Mouse (Mus musculus): ENCODE results near the gene Slc35b2. TPM values are rescaled to one million over a fixed set of nuclear protein-coding genes. Genes with fewer than 3 reads are reported as not detected.
A peak's percentile ranks its signal among the peaks of the same experiment; 100 is the strongest.

Slc35b2 gene
- polyA plus RNA-seq, 1 experiment = 83.1 TPM

DNA sequence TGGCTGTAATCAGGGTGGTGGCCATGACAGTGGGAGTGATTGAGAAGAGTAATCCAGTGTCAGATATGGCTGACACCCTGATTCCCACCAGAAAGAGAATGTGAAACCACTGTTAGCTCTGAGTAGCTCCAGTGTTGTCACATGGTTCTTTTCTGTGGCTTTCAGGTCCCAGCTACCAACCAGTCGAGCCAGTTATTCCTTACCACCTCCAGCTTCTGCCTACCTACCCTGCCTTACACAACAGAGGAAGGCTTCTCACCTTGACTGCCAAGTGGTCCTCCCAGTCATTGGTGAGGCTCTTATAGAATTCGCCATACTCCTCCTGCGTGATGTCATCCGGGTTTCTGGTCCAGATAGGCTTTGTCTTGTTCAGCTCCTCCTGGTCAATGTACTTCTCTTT, 6.3 kb downstream of the Slc35b2 start:
- peaks cover 39% of the 10 kb centered on the region for H3K4me1 ChIP-seq (ENCODE audit: control insufficient read depth, insufficient read depth, low read length)
- no peak overlapping the region for H3K27ac ChIP-seq (ENCODE audit: insufficient read depth, low read depth, low read length)
- TF ChIP-seq POLR2A (IDR thresholded peaks at IDR 0.05; ENCODE audit: borderline replicate concordance, low read depth, low read length) = no peak
- TF ChIP-seq CTCF (IDR thresholded peaks at IDR 0.05; ENCODE audit: low read depth, low read length) = no peak
- H3K4me3 ChIP-seq (ENCODE audit: insufficient read depth, low read length) = no peak overlapping the region

GRCm38 (mm10) chr17:45572103-45573086, 8.7 kb downstream of the Slc35b2 start:
- Histone ChIP-seq H3K27ac (ENCODE audit: insufficient read depth, low read depth, low read length) (peak overlapping the region; percentile 88), H3K4me1 (ENCODE audit: control insufficient read depth, insufficient read depth, low read length) (peaks cover 31% of the 10 kb centered on the region), H3K4me3 (ENCODE audit: insufficient read depth, low read length) (peak overlapping the region; percentile 92)
- no peak for TF ChIP-seq CTCF (IDR thresholded peaks at IDR 0.05; ENCODE audit: low read depth, low read length)
- no peak for TF ChIP-seq POLR2A (IDR thresholded peaks at IDR 0.05; ENCODE audit: borderline replicate concordance, low read depth, low read length)

- Histone ChIP-seq H3K4me3 (ENCODE audit: insufficient read depth, low read length) (peak within 1 kb of the TSS; percentile 92), H3K4me1 (ENCODE audit: control insufficient read depth, insufficient read depth, low read length) (peaks cover 31% of the 10 kb centered on the region), H3K27ac (ENCODE audit: insufficient read depth, low read depth, low read length) (peak within 1 kb of the TSS; percentile 97)
- TF ChIP-seq POLR2A (IDR thresholded peaks at IDR 0.05; ENCODE audit: borderline replicate concordance, low read depth, low read length) (peak; percentile 85; the same call in 1 of the 2 replicates), CTCF (IDR thresholded peaks at IDR 0.05; ENCODE audit: low read depth, low read length) (no peak)
Observed at GRCm38 (mm10) chr17:45573087-45573779, 9.6 kb downstream of the Slc35b2 start, which contains the start of gene Hsp90ab1. Gene Hsp90ab1, minus strand, starts transcription at chr17:45573271.

GRCm38 (mm10) chr17:45573780-45574123, 10.1 kb downstream of the Slc35b2 start:
- peak overlapping the region; percentile 97 for H3K27ac ChIP-seq (ENCODE audit: insufficient read depth, low read depth, low read length)
- H3K4me1 ChIP-seq (ENCODE audit: control insufficient read depth, insufficient read depth, low read length) = peaks cover 31% of the 10 kb centered on the region
- H3K4me3 ChIP-seq (ENCODE audit: insufficient read depth, low read length) = peak overlapping the region; percentile 92
- TF ChIP-seq POLR2A (IDR thresholded peaks at IDR 0.05; ENCODE audit: borderline replicate concordance, low read depth, low read length) (no peak), CTCF (IDR thresholded peaks at IDR 0.05; ENCODE audit: low read depth, low read length) (no peak)

GRCm38 (mm10) chr17:45574129-45574761, 10.6 kb downstream of the Slc35b2 start:
- Histone ChIP-seq H3K4me1 (ENCODE audit: control insufficient read depth, insufficient read depth, low read length) (peaks cover 30% of the 10 kb centered on the region), H3K4me3 (ENCODE audit: insufficient read depth, low read length) (peak overlapping the region; percentile 92), H3K27ac (ENCODE audit: insufficient read depth, low read depth, low read length) (peak overlapping the region; percentile 97)
- TF ChIP-seq POLR2A (IDR thresholded peaks at IDR 0.05; ENCODE audit: borderline replicate concordance, low read depth, low read length) = no peak
- no peak for TF ChIP-seq CTCF (IDR thresholded peaks at IDR 0.05; ENCODE audit: low read depth, low read length)

DNA sequence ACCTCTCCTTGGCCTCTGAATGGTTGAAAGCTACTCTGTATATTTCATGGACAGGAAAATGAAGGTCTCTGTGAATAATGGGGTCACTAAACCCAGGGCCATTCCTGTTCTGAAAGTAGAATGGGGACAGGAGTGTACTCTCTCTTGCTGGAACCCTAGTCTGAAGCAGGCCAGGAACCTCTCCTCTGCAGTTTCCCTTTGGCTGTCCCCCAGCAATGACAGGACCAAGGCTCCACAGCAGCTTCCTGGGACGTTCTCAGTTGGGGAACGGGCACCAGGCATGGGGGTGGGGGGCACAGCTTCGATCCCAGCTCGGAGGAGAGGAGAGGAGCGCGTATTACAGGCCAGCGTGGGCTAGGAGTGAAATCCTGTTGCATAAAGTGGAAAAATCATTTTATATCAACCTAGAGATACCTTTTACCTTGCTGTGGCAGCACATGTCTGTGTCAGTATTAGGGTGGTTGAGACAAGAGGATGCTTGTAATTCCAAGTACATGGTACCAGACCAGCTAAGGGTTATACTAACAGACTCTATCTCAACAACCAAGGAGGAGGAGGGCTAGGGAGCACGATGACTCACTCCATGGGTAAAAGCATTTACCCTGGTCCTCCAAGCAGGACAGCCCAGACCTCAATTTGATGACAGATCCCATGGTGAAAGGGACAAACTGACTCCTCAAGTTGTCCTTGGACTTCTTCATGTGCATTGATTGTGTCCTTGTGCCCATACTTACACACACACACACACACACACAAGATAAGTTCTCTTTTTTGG, 11.6 kb downstream of the Slc35b2 start:
- H3K4me1 ChIP-seq (ENCODE audit: control insufficient read depth, insufficient read depth, low read length) = peaks cover 20% of the 10 kb centered on the region
- H3K4me3 ChIP-seq (ENCODE audit: insufficient read depth, low read length) = no peak overlapping the region
- TF ChIP-seq POLR2A (IDR thresholded peaks at IDR 0.05; ENCODE audit: borderline replicate concordance, low read depth, low read length) (no peak), CTCF (IDR thresholded peaks at IDR 0.05; ENCODE audit: low read depth, low read length) (no peak)
- H3K27ac ChIP-seq (ENCODE audit: insufficient read depth, low read depth, low read length) = no peak overlapping the region

GRCm38 (mm10) chr17:45578242-45578641, 14.6 kb downstream of the Slc35b2 start:
- TF ChIP-seq CTCF (IDR thresholded peaks at IDR 0.05; ENCODE audit: low read depth, low read length) (no peak), POLR2A (IDR thresholded peaks at IDR 0.05; ENCODE audit: borderline replicate concordance, low read depth, low read length) (no peak)
- Histone ChIP-seq H3K4me3 (ENCODE audit: insufficient read depth, low read length) (no peak overlapping the region), H3K4me1 (ENCODE audit: control insufficient read depth, insufficient read depth, low read length) (peaks cover 12% of the 10 kb centered on the region), H3K27ac (ENCODE audit: insufficient read depth, low read depth, low read length) (no peak overlapping the region)

- peak; percentile 41; the same call in 1 of the 2 replicates for TF ChIP-seq CTCF (IDR thresholded peaks at IDR 0.05; ENCODE audit: low read depth, low read length)
- no peak for TF ChIP-seq POLR2A (IDR thresholded peaks at IDR 0.05; ENCODE audit: borderline replicate concordance, low read depth, low read length)
- Histone ChIP-seq H3K4me3 (ENCODE audit: insufficient read depth, low read length) (no peak overlapping the region), H3K4me1 (ENCODE audit: control insufficient read depth, insufficient read depth, low read length) (peaks cover 17% of the 10 kb centered on the region), H3K27ac (ENCODE audit: insufficient read depth, low read depth, low read length) (no peak overlapping the region)
Observed at GRCm38 (mm10) chr17:45578843-45579242, 15.2 kb downstream of the Slc35b2 start.

DNA sequence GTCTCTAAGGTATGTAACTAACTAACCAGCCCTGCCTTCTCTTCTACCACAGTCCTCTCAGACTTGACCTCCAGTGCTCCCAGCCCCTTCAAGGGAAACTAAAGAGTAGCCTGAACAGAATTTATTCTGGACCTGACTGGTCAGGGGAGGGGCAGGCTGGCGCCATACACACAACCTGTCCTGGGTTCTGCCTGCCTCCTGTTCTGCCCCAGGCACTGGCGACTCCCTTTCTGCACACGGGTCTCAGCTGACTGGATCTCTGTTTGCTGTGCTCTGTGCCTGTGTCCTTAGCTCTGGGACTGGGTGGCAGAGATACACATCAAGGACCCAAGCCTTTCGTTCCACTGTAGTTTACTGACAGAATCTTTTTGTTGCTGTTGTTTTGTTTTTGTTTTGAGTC, 15.9 kb downstream of the Slc35b2 start:
- H3K27ac ChIP-seq (ENCODE audit: insufficient read depth, low read depth, low read length) = no peak overlapping the region
- no peak overlapping the region for H3K4me3 ChIP-seq (ENCODE audit: insufficient read depth, low read length)
- no peak for TF ChIP-seq POLR2A (IDR thresholded peaks at IDR 0.05; ENCODE audit: borderline replicate concordance, low read depth, low read length)
- TF ChIP-seq CTCF (IDR thresholded peaks at IDR 0.05; ENCODE audit: low read depth, low read length) = no peak
- peaks cover 20% of the 10 kb centered on the region for H3K4me1 ChIP-seq (ENCODE audit: control insufficient read depth, insufficient read depth, low read length)

All from bone marrow macrophage, adult 2 months (primary cell).